Mouse (Mus musculus) stomach, embryonic 14.5 days (tissue): ENCODE measurements around the gene 1700003H04Rik. TPM values are rescaled to one million over a fixed set of nuclear protein-coding genes. Genes with fewer than 3 reads are reported as not detected.

Experiments used
- ATAC-seq: fragments of 200-750 bp; cut with Nextera tagmentation; 2 replicates; pipeline ENCODE4 v1.8.0; 2017; ENCODE audit warnings: low read depth, moderate TSS enrichment; ENCODE audit not compliant: insufficient number of reproducible peaks, insufficient read depth, low FRiP score
- H3K27ac ChIP-seq: fragments of 300-500 bp; sonication (generic); 2 replicates; pipeline ENCODE4 v1.5.1; 2014; ENCODE audit warnings: mild to moderate bottlenecking, low read length, moderate library complexity, mixed read lengths
- H3K27me3 ChIP-seq: fragments of 300-500 bp; sonication (generic); 2 replicates; pipeline ENCODE4 v1.6.1; 2014; ENCODE audit warnings: low read length, control low read depth, mixed read lengths; ENCODE audit not compliant: control insufficient read depth, insufficient read depth
- H3K36me3 ChIP-seq: fragments of 300-500 bp; sonication (generic); 2 replicates; pipeline ENCODE4 v1.6.1; 2014; ENCODE audit warnings: mild to moderate bottlenecking, control low read depth, low read length, moderate library complexity, mixed read lengths; ENCODE audit not compliant: control insufficient read depth, insufficient read depth
- H3K4me1 ChIP-seq: fragments of 300-500 bp; sonication (generic); 2 replicates; pipeline ENCODE4 v1.6.1; 2014; ENCODE audit warnings: low read length, control low read depth, mixed read lengths; ENCODE audit not compliant: control insufficient read depth, insufficient read depth
- H3K4me2 ChIP-seq: fragments of 300-500 bp; sonication (generic); replicated peaks from 2 replicates; pipeline ENCODE4 v1.6.1; 2014; ENCODE audit warnings: low read depth, low read length, control low read depth
- H3K4me3 ChIP-seq: fragments of 300-500 bp; sonication (generic); 2 replicates; pipeline ENCODE4 v1.5.1; 2014; ENCODE audit warnings: low read depth, low read length, control low read depth
- H3K9ac ChIP-seq: fragments of 300-500 bp; sonication (generic); replicated peaks from 2 replicates; pipeline ENCODE4 v1.6.1; 2014; ENCODE audit warnings: low read depth, mild to moderate bottlenecking, control low read depth, low read length, moderate library complexity, mixed read lengths
- H3K9me3 ChIP-seq: fragments of 300-500 bp; sonication (generic); 2 replicates; pipeline ENCODE4 v1.6.1; 2016; ENCODE audit warnings: low read depth, low read length, control low read depth; ENCODE audit not compliant: control insufficient read depth
- WGBS: fragments of 180-500 bp; shearing (Covaris S2); extraction: QIAGEN DNeasy Blood & Tissue Kit; methylation state at CpG from one replicate; pipeline ENCODE4 v1.1.7; 2014; 5-methylcytosine and 5-hydroxymethylcytosine counted together
- polyA plus RNA-seq: library from polyadenylated mRNA; unstranded; fragments of >200 nt; fragmentation: Nextera tagmentation; extraction: Ambion mirVana; gene quantifications from 2 replicates; pipeline ENCODE4 v1.2.1, GENCODE M21; 2014

1700003H04Rik gene
- not detected in 2 replicates for polyA plus RNA-seq

DNA sequence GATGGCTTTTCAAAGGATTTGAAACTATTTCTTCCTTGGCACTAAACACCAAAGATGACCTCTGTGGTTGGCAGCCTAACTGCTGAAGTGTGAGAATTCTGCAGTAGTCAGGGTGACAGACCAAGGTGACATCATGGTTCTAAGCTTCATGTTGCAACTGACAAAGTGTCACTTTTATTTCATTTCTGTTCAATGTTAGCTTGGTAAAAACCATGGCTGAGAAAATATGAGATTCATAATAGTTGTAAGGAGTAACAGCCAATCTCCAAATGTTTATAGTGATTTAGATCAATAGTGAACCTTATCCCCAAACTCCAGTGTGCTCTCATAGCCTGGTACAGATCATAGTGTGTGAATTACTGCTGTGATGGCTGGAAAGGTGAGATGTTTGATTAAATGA, at the start of gene 1700003H04Rik:
1700003H04Rik (minus strand) TSS at position 101 of the 400 bp plus-strand sequence.
- Histone ChIP-seq H3K27ac (no peak within 1 kb of the TSS), H3K4me3 (no peak within 1 kb of the TSS), H3K4me2 (no peak within 1 kb of the TSS), H3K4me1 (no peaks in the 10 kb centered on the region), H3K27me3 (no peaks in the 10 kb centered on the region), H3K9ac (no peak within 1 kb of the TSS), H3K36me3 (no peaks in the 10 kb centered on the region), H3K9me3 (no peaks in the 10 kb centered on the region)
- ATAC-seq, result no peak

DNA sequence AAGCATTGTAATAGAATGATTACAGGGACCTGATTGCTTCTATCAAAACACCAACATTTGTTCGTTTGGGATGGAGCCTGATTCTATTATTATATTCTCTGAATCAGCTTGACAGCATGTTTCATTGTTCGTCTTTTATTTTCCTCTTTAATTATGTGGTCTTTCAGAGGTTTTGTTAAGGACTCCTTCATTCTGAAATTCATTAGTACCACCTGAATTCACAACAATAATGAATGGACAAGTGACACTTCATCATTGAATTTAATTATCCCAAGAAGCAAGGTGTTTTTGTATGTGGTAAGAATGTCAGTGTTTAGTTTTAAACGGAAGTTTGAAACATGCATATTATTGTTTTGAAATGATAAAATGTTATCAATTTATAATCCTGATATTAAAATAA, 42.1 kb upstream of the 1700003H04Rik start:
- Histone ChIP-seq H3K4me2 (no peak overlapping the region), H3K4me1 (no peaks in the 10 kb centered on the region), H3K9me3 (no peaks in the 10 kb centered on the region), H3K36me3 (no peaks in the 10 kb centered on the region), H3K27me3 (no peaks in the 10 kb centered on the region), H3K9ac (no peak overlapping the region), H3K27ac (no peak overlapping the region), H3K4me3 (no peak overlapping the region)
- no peak for ATAC-seq
- 71% methylated on average over 3 of the region's 3 CpGs for WGBS

DNA sequence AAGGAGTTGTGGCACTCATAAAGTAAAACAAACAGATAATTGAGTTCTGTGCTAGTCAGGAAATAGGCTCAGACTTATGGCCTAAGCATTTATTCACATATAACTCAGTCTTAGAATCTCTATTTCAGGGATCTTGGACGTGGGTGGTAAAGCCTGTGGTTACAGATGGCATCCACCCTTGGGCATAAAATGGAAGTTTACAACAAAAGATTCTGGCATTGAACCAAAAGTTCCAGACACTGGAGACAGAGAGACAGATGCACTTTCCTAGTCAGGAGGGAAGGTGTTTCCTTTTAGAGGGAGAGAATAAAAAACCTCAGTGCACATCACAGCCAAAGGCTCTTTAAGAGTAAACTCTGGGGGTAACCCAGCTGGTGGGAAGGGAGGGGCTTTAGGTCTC, 32.4 kb upstream of the 1700003H04Rik start:
- no peak overlapping the region for H3K27ac ChIP-seq
- H3K9ac ChIP-seq, result no peak overlapping the region
- no peaks in the 10 kb centered on the region for H3K27me3 ChIP-seq
- H3K4me2 ChIP-seq, result no peak overlapping the region
- H3K4me1 ChIP-seq, result no peaks in the 10 kb centered on the region
- H3K9me3 ChIP-seq, result no peaks in the 10 kb centered on the region
- no peak overlapping the region for H3K4me3 ChIP-seq
- WGBS, result 58% methylated on average over 1 of the region's 1 CpGs
- ATAC-seq, result no peak
- no peaks in the 10 kb centered on the region for H3K36me3 ChIP-seq

DNA sequence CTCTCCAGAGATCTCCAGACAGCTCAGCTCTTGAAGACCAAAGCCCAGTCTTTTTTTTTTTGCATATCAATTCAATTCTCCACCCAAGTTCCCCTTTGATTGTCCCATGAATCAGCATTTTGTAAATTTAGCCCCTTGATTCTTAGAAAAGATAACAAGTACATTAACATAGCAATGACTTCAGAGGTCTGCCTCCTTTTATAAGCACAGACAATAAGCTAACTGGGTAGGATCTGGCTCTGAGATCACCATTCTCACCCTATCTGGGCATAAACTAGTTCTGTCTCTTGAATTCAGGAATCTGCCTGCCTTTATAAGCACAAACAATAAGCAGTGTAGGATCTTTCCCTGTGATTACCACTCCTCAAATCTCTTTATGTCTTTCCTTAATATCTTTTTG, 29.1 kb upstream of the 1700003H04Rik start:
- Histone ChIP-seq H3K9ac (no peak overlapping the region), H3K27ac (no peak overlapping the region)

DNA sequence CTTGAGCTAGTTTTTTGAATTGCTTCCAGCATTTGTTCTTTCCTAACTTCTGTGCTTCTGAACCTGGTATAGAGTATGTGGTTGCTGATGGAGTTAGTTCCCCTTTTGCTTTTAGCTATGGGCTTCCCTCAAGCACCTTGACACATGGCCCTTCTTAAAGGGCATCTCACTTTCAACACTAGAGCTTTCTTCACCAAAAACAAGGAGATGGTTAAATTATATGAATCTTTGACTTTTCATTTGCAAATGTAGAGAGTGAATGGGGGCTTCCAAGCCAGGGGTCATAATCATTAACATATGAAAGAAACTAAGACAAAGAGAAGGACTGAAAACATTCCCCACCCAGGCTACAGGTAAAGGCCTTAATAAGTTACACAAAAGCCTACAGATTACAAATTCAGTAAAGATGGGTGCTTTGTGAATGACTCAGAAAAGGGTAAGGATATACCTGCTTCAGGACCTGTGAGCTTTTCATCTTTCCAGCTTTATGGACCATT, 25.2 kb upstream of the 1700003H04Rik start:
- H3K4me1 ChIP-seq, result no peaks in the 10 kb centered on the region
- H3K4me2 ChIP-seq, result no peak overlapping the region
- ATAC-seq, result no peak
- H3K36me3 ChIP-seq, result no peaks in the 10 kb centered on the region
- no peaks in the 10 kb centered on the region for H3K27me3 ChIP-seq
- H3K4me3 ChIP-seq, result no peak overlapping the region
- no peak overlapping the region for H3K27ac ChIP-seq
- H3K9me3 ChIP-seq, result no peaks in the 10 kb centered on the region
- no peak overlapping the region for H3K9ac ChIP-seq

More for the DNA sequence above, 29.1 kb upstream of the 1700003H04Rik start:
- Histone ChIP-seq H3K9me3 (no peaks in the 10 kb centered on the region), H3K4me1 (no peaks in the 10 kb centered on the region), H3K36me3 (no peaks in the 10 kb centered on the region), H3K27me3 (no peaks in the 10 kb centered on the region), H3K4me3 (no peak overlapping the region), H3K4me2 (no peak overlapping the region)
- no peak for ATAC-seq

DNA sequence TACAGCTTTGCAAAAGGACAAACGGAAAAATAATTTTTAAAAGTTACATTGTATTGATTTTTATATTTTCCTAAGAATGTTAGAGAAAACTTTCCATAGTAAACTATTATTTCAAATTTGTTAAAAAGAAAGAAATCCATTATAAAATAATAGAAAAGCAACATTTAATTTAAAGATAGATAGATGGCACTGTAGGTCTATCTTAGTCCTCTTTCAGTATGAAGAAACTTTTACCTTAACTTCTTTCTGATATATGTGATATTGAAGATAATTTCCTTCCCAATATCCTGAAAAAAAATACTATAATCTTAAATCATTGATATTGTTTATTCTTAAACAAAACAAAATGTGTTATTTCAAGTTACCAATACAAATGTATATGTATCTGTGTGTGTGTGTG, 24.6 kb upstream of the 1700003H04Rik start:
- no peaks in the 10 kb centered on the region for H3K36me3 ChIP-seq
- H3K4me3 ChIP-seq, result no peak overlapping the region
- 79% methylated on average over 1 of the region's 1 CpGs for WGBS
- no peak overlapping the region for H3K9ac ChIP-seq
- no peaks in the 10 kb centered on the region for H3K9me3 ChIP-seq
- H3K4me2 ChIP-seq, result no peak overlapping the region
- H3K27me3 ChIP-seq, result no peaks in the 10 kb centered on the region
- ATAC-seq, result no peak
- no peaks in the 10 kb centered on the region for H3K4me1 ChIP-seq
- no peak overlapping the region for H3K27ac ChIP-seq

DNA sequence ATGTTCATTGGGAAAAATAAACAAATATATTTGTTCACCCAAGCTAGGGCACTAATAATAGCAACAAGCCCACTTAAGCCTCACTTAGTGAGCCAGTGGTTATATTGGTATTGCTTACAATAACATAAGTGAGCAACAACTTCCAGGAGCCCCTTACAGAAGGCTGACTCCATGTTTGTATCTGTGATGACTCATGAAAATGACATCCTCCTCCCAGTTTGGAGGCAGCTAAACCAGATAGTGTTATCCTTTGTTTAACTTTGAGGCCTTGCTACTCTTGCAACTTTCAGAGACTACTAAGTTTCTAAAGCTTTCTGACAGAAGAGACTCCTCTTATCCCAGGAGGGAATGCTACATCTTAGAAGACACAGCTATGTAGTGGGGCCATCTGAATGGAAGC, 16.9 kb upstream of the 1700003H04Rik start:
- Histone ChIP-seq H3K27ac (no peak overlapping the region), H3K36me3 (no peaks in the 10 kb centered on the region), H3K9ac (no peak overlapping the region), H3K9me3 (no peaks in the 10 kb centered on the region), H3K4me3 (no peak overlapping the region), H3K4me1 (no peaks in the 10 kb centered on the region), H3K4me2 (no peak overlapping the region), H3K27me3 (no peaks in the 10 kb centered on the region)
- no peak for ATAC-seq

DNA sequence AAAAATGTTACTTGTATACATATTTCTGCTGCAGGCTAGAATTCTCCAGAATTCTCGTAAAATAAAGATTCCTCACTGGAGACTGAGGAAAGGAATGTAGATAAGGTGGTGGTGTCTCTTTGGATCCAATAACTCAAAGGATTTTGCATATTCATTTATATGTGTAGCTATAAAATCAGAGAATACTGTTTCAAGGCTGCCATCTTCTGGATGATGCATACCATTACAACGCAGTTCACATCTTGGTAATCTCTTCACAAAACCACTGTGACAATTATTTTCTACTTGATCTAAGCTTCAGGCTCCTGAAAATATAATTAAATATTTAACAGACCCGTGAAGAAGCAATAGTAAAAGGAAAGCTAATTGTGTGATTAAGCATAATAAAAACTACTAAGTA, 6.6 kb upstream of the 1700003H04Rik start:
- Histone ChIP-seq H3K27me3 (no peaks in the 10 kb centered on the region), H3K9me3 (no peaks in the 10 kb centered on the region), H3K4me2 (no peak overlapping the region), H3K4me3 (no peak overlapping the region), H3K36me3 (no peaks in the 10 kb centered on the region), H3K27ac (no peak overlapping the region), H3K4me1 (no peaks in the 10 kb centered on the region), H3K9ac (no peak overlapping the region)
- ATAC-seq, result no peak
- WGBS, result 9% methylated on average over 3 of the region's 3 CpGs

DNA sequence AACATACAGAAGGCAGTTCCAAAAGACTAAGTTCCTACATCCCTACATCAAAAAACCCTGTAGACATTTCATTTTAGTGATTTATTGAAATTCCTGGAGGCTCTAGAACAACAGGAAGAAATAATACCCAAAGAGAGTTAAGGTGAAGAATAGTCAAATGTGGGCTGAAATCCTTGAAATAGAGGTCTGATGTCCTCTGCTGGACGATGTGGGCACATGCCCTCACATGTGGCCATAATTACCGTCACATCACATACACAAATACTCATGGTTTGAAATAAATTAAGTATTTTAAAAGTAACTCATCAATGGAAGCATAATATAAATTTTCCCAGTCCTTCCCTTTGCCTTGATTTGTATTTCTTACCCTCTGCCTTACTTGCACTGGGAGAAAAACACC, 4.9 kb upstream of the 1700003H04Rik start:
- WGBS, result 88% methylated on average over 2 of the region's 2 CpGs
- H3K4me1 ChIP-seq, result no peaks in the 10 kb centered on the region
- ATAC-seq, result no peak
- H3K9me3 ChIP-seq, result no peaks in the 10 kb centered on the region
- H3K4me3 ChIP-seq, result no peak overlapping the region
- no peaks in the 10 kb centered on the region for H3K27me3 ChIP-seq
- H3K27ac ChIP-seq, result no peak overlapping the region
- H3K9ac ChIP-seq, result no peak overlapping the region
- H3K4me2 ChIP-seq, result no peak overlapping the region
- no peaks in the 10 kb centered on the region for H3K36me3 ChIP-seq
